Mouse (Mus musculus) kidney, postnatal 0 days (tissue): ENCODE results near the gene Ankrd27. TPM values are rescaled to one million over a fixed set of nuclear protein-coding genes. Genes with fewer than 3 reads are reported as not detected.

ENCODE experiments used
- ATAC-seq: fragments of 200-750 bp; cut with Nextera tagmentation; replicated peaks from 2 replicates; pipeline ENCODE4 v1.8.0; 2017; ENCODE audit warnings: low read depth, moderate number of reproducible peaks, moderate TSS enrichment, moderate library complexity; ENCODE audit not compliant: low FRiP score
- DNase-seq: peaks from one replicate; pipeline ENCODE4 v3.0.0-alpha.2; 2016; ENCODE audit warnings: low spot score
- H3K27ac ChIP-seq: fragments of 300-500 bp; sonication (generic); 2 replicates; pipeline ENCODE4 v1.5.1; 2014; ENCODE audit warnings: mild to moderate bottlenecking
- H3K27me3 ChIP-seq: fragments of 300-500 bp; sonication (generic); 2 replicates; pipeline ENCODE4 v1.6.1; 2014; ENCODE audit warnings: low read length, mixed read lengths; ENCODE audit not compliant: insufficient read depth
- H3K36me3 ChIP-seq: fragments of 300-500 bp; sonication (generic); 2 replicates; pipeline ENCODE4 v1.6.1; 2014; ENCODE audit warnings: low read length, mixed read lengths; ENCODE audit not compliant: insufficient read depth
- H3K4me1 ChIP-seq: fragments of 300-500 bp; sonication (generic); replicated peaks from 2 replicates; pipeline ENCODE4 v1.6.1; 2014; ENCODE audit warnings: antibody characterized with exemption, low read length, mixed read lengths; ENCODE audit not compliant: insufficient read depth
- H3K4me2 ChIP-seq: fragments of 300-500 bp; sonication (generic); 2 replicates; pipeline ENCODE4 v1.6.1; 2014; ENCODE audit warnings: mild to moderate bottlenecking, low read length, moderate library complexity, mixed read lengths
- H3K4me3 ChIP-seq: fragments of 300-500 bp; sonication (generic); replicated peaks from 2 replicates; pipeline ENCODE4 v1.5.1; 2014; ENCODE audit warnings: low read depth, low read length
- H3K9ac ChIP-seq: fragments of 300-500 bp; sonication (generic); 2 replicates; pipeline ENCODE4 v1.6.1; 2014; ENCODE audit warnings: low read depth, low read length
- H3K9me3 ChIP-seq: fragments of 300-500 bp; sonication (generic); replicated peaks from 2 replicates; pipeline ENCODE4 v1.6.1; 2016; ENCODE audit warnings: low read length, inconsistent platforms, mixed read lengths
- CTCF ChIP-seq: IDR thresholded peaks from 2 replicates; pipeline ENCODE4 v1.5.1; 2016; ENCODE audit warnings: antibody characterized with exemption, low read depth, mild to moderate bottlenecking, moderate library complexity
- WGBS: fragments of 180-500 bp; shearing (Covaris S2); extraction: QIAGEN DNeasy Blood & Tissue Kit; methylation state at CpG from one replicate; pipeline ENCODE4 v1.1.7; 2014; 5-methylcytosine and 5-hydroxymethylcytosine counted together
- polyA plus RNA-seq: library from polyadenylated mRNA; unstranded; fragments of >200 nt; fragmentation: Nextera tagmentation; extraction: Ambion mirVana; gene quantifications from 2 replicates; pipeline ENCODE4 v1.2.1, GENCODE M21; 2015

Ankrd27 gene
- 18.5 and 19.5 TPM in 2 replicates for polyA plus RNA-seq

DNA sequence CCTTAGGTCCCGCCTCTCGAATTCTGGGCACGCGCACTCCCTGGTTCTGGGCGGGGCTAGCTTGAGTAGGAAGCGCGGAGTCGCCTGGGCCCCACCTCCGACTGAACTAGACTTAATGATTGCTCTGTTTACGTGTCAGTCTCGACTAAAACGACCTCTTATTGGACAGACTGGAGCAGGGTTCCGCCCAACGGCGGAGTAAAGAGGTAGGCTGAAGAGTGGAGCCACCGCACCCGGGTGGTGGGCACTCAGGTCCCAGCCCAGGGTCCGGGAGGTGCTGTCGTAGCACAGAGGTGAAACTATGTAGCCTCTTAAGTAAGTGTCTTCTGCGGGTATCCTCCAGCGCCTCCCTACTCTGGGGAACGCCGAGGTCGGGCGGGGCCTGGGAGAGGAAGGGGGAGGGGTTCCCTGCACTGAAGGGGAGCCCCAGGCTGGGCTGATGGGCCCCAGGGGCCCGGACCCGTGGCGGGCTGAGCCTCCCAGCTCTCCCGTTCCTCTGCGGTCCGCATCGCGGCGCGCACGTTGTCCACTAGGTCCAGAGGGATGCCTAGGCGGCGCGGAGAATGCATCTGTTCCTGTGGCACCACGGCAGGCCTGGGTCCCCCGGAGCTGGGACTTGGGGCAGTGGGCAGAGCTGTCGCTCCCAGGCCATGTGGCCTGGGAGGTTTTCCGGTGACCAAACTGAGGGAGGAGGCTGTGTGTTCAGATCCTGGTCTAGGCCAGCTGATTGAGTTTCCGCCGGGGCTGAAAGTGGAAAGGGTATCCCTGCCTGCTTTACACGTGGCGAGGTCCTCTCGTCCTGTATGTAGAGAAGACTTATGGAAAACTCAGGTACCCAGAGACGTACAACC, at the start of gene Ankrd27:
Gene Ankrd27 (plus strand): TSS at position 190 of the 851 bp plus-strand sequence.
- Histone ChIP-seq H3K4me1 (0 out of 2 replicates have a peak, but pooled peaks cover 4% of the 10 kb centered on the region), H3K4me3 (peak within 1 kb of the TSS; percentile 72), H3K9ac (peak within 1 kb of the TSS; percentile 52), H3K9me3 (no peaks in the 10 kb centered on the region), H3K36me3 (no peaks in the 10 kb centered on the region), H3K27me3 (peaks cover 26% of the 10 kb centered on the region), H3K4me2 (peak within 1 kb of the TSS; percentile 88), H3K27ac (0 out of 2 replicates have a peak within 1 kb of the TSS, but pooled peaks have one; percentile 32)
- TF ChIP-seq CTCF: no peak
- peak; percentile 98 for ATAC-seq
- 1% methylated on average over 49 of the region's 49 CpGs for WGBS
- peak; percentile 99 for DNase-seq

DNA sequence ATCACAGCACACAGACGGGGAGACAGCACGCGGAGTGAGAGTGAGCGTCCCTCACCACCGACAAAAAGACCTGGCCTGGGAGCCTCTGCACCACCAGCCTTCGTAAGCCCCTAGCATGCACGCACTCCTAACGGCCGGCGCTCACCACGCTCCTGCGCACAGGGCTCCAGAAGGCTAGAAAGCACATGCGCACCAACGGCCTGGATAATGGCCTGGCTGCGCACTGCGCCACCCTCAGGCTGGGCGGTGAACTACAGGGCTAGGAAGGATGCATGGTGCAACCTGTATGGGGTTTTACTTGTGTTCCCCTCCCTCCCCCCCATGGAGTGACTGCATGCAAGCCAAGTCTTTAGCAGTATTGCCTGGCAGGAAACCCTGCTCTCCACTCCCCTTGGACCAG, 48.5 kb upstream of the Ankrd27 start, which contains the start of gene Tdrd12:
Gene Tdrd12 (minus strand): TSS at position 184 of the 400 bp plus-strand sequence.
- H3K4me3 ChIP-seq: no peak within 1 kb of the TSS
- no peak for DNase-seq
- no peak within 1 kb of the TSS for H3K9ac ChIP-seq
- no peak within 1 kb of the TSS for H3K4me2 ChIP-seq
- no peaks in the 10 kb centered on the region for H3K27me3 ChIP-seq
- H3K27ac ChIP-seq: no peak within 1 kb of the TSS
- H3K9me3 ChIP-seq: no peaks in the 10 kb centered on the region
- no peaks in the 10 kb centered on the region for H3K36me3 ChIP-seq
- no peaks in the 10 kb centered on the region for H3K4me1 ChIP-seq
- no peak for ATAC-seq
- TF ChIP-seq CTCF: peak; percentile 29; the same call in 1 of the 2 replicates
- 94% methylated on average over 17 of the region's 17 CpGs for WGBS

DNA sequence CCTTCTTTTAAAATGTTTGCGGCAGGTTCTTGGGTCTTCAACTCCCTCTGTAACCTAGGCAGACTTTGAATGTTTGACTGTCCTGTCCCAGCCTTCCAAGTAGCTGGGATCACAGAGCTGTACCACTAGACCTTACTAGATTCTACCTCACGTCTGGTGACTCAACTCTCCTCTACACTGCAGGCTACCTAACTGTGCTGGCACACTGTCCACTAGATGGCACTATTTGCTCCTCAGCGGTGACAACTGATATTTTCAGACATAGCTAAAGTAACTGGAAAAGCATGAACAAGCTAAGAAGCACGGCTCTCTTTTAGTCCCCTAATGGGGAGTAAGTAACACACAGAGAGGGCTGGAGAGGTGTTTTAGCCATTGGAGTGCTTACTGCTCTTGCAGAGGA, 40.2 kb upstream of the Ankrd27 start:
- Histone ChIP-seq H3K9me3 (no peaks in the 10 kb centered on the region), H3K27me3 (no peaks in the 10 kb centered on the region), H3K4me1 (no peaks in the 10 kb centered on the region), H3K36me3 (peaks cover 18% of the 10 kb centered on the region), H3K27ac (no peak overlapping the region), H3K9ac (no peak overlapping the region), H3K4me3 (no peak overlapping the region), H3K4me2 (no peak overlapping the region)
- WGBS: 37% methylated on average over 4 of the region's 4 CpGs
- ATAC-seq: peak; percentile 72
- TF ChIP-seq CTCF: peak; percentile 89
- DNase-seq: peak; percentile 86

DNA sequence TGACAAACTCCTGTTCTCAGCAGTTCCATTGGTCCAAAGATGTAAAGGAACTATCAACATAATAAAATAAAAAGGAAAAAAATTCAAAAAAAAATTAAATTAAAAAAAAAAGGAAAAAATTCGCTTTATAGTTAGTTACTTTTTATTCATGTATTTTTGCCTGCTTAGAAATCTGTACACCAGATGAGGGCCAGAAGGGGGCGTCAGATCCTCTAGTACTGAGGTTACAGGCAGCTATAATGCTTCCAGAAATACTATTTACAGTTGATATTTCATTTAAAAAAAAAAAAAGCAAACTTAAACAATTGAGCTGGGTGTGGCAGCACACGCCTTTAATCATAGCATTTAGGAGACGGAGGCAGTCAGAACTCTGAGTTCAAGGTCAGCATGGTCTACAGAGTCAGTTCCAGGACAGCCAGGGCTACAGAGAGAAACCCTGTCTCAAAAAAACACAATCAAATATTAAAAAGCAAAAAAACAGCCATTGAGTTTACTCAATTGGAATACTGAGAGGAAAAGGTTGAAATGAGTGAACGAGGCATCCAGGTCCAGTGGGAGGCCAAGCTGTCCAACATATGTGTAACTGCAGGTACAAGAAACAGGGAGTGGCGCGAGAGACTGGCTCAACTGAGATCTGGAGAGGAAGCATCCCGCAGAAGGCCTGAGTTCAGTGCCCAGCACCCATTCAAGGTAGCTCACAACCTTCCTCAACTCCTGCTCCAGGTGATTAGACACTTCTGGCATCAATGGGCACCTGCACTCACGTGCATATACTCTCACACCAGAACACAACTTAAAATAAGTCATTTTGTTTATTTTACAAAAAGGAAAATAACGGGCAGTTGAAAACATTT, 32.1 kb upstream of the Ankrd27 start:
- peak; percentile 43 for DNase-seq
- no peaks in the 10 kb centered on the region for H3K9me3 ChIP-seq
- no peak for ATAC-seq
- peaks cover 11% of the 10 kb centered on the region for H3K36me3 ChIP-seq
- peak; percentile 58 for TF ChIP-seq CTCF
- H3K27me3 ChIP-seq: no peaks in the 10 kb centered on the region
- 65% methylated on average over 10 of the region's 10 CpGs for WGBS
- no peak overlapping the region for H3K9ac ChIP-seq
- H3K4me2 ChIP-seq: peak overlapping the region; percentile 98
- peak overlapping the region; percentile 77 for H3K4me3 ChIP-seq
- peak overlapping the region; percentile 100; the same call in 1 of the 2 replicates for H3K27ac ChIP-seq
- H3K4me1 ChIP-seq: no peaks in the 10 kb centered on the region; the same call in 1 of the 2 replicates

DNA sequence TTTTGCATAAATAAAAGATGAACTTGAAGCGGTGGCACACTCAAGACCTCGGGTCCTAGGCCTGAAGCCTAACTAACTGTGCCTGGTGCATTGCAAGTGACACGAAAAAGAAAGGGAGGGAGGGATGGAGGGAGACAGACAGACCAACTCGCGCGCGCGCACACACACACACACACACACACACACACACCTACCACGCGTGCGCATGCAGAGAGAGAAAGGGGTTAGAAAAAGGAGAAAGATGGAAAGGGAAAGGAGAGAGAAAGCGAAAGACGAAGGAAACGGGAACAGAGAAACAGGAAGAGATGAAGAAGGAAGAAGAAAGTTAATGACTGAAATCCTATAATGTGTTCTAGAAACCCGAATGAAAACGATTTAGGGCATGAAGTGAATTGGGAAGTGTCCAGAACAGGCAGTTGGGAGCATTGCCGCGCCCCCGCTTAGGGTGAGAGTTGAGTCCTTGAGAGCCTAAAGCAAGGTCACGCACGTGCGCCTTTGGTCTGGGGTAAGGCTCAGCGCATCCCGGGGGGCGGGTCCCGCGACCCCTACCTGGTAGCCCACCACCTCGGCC, 31.4 kb upstream of the Ankrd27 start:
- Histone ChIP-seq H3K27ac (peak overlapping the region; percentile 100), H3K9me3 (no peaks in the 10 kb centered on the region), H3K4me2 (peak overlapping the region; percentile 98), H3K36me3 (peaks cover 11% of the 10 kb centered on the region), H3K9ac (peak overlapping the region; percentile 98), H3K4me3 (peak overlapping the region; percentile 77), H3K27me3 (no peaks in the 10 kb centered on the region), H3K4me1 (no peaks in the 10 kb centered on the region; the same call in 1 of the 2 replicates)
- no peak for ATAC-seq
- no peak for TF ChIP-seq CTCF
- WGBS: 4% methylated on average over 28 of the region's 28 CpGs
- peak; percentile 32 for DNase-seq
